Mouse (Mus musculus): ENCODE results near the gene Itpr2. TPM values are rescaled to one million over a fixed set of nuclear protein-coding genes. Genes with fewer than 3 reads are reported as not detected.

The Itpr2 gene
- total RNA-seq, 4 experiments from 2014 or later: 13.5 to 18.2 (median 17.3) TPM

Other genes starting within 250 kb of the Itpr2 start
- 10 to 100 TPM; 92.6 to 96.2 (median 94.2) TPM for gene Fgfr1op2, start 75.0 kb upstream of the Itpr2 start, total RNA-seq (2022)
- 10 to 100 TPM; 29.8 to 44.1 (median 36.3) TPM for gene Ints13, start 75.6 kb upstream of the Itpr2 start, total RNA-seq (2022)
- 10 to 100 TPM; 37.8 to 48.1 (median 42.4) TPM for gene Med21, start 140.3 kb upstream of the Itpr2 start, total RNA-seq (2022)
- gene Tm7sf3, start 140.6 kb upstream of the Itpr2 start, total RNA-seq (2022): 10 to 100 TPM; 33.8 to 36.0 (median 34.6) TPM
- gene Stk38l, start 222.8 kb upstream of the Itpr2 start, total RNA-seq (2022): 10 to 100 TPM; 23.4 to 29.2 (median 25.6) TPM

All from left cerebral cortex, adult 8-10 months (tissue).